In the genomic region with DNA sequence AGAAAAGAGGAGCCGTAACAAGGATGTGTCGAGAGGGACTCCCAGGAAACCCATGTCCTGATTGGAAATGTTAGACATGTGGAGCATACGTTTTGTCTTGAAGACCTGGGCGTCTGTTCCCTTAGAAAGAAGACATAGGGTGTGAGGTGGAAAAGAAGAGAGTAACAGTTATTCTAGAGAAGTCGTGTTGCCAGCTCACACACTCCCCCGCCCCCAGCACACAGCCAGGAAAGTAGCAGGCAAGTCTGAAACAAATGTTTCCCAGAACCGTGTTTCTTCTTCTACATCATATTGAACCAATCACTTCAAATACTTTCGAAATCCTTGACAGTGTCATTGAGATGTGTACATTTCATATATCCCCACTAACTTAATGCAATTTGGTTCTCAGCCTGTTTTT, we compare ENCODE assay signal across 15 mouse cellular contexts. TPM values are rescaled to one million over a fixed set of nuclear protein-coding genes. Genes with fewer than 3 reads are reported as not detected.
"Had no signal": no experiment of that assay in that cellular context is flagged by ENCODE, and none has a peak within 500 bp of the region (broad histone marks: within the 10 kb centered on the region; RNA-seq: fewer than 3 reads in every experiment).

No protein-coding gene starts in this region.

- H3K36me3 ChIP-seq: intestine, embryonic 15.5 days; limb, embryonic 12.5 days; liver, embryonic 13.5 days; lung, embryonic 15.5 days; neural tube, embryonic 12.5 days had no signal

- H3K4me3 ChIP-seq: intestine, embryonic 15.5 days; layer of hippocampus, adult 2 months; limb, embryonic 12.5 days; liver, embryonic 13.5 days; lung, embryonic 15.5 days; neural tube, embryonic 12.5 days had no signal

- H3K9me3 ChIP-seq: intestine, embryonic 15.5 days; limb, embryonic 12.5 days; liver, embryonic 13.5 days; lung, embryonic 15.5 days; neural tube, embryonic 12.5 days had no signal

- ATAC-seq: intestine, embryonic 15.5 days; liver, postnatal 0 days had no signal

- H3K9ac ChIP-seq: intestine, embryonic 15.5 days; limb, embryonic 12.5 days; liver, embryonic 13.5 days; liver, postnatal 0 days; lung, embryonic 15.5 days; neural tube, embryonic 12.5 days had no signal

- H3K27ac ChIP-seq: intestine, embryonic 15.5 days; layer of hippocampus, adult 2 months; limb, embryonic 12.5 days; liver, embryonic 13.5 days; lung, embryonic 15.5 days; neural tube, embryonic 12.5 days had no signal

- H3K4me1 ChIP-seq: intestine, embryonic 15.5 days; liver, embryonic 13.5 days; lung, embryonic 15.5 days had no signal

- H3K27me3 ChIP-seq: intestine, embryonic 15.5 days; liver, embryonic 13.5 days; lung, embryonic 15.5 days; neural tube, embryonic 12.5 days had no signal

- H3K4me2 ChIP-seq: intestine, embryonic 15.5 days; limb, embryonic 12.5 days; liver, embryonic 13.5 days; lung, embryonic 15.5 days; neural tube, embryonic 12.5 days had no signal

- DNase-seq: kidney, adult 18-20 months; kidney, postnatal 10 days; kidney, postnatal 4 days; liver; liver, embryonic 13.5 days; liver, postnatal 0 days; lung, postnatal 36 days; midbrain, embryonic 14.5 days; thymus, postnatal 4 days had no signal

RNA-seq across cellular contexts. Expression of gene Hrh2, which starts 28.6 kb away (rescaled TPM):
- polyA plus RNA-seq: kidney, embryonic 14.5 days; limb, embryonic 12.5 days had no signal
